Mouse (Mus musculus): ENCODE data around the gene Ndufa13. TPM values are rescaled to one million over a fixed set of nuclear protein-coding genes. Genes with fewer than 3 reads are reported as not detected.

The Ndufa13 gene
- polyA plus RNA-seq, 1 experiment: 135 TPM

DNA sequence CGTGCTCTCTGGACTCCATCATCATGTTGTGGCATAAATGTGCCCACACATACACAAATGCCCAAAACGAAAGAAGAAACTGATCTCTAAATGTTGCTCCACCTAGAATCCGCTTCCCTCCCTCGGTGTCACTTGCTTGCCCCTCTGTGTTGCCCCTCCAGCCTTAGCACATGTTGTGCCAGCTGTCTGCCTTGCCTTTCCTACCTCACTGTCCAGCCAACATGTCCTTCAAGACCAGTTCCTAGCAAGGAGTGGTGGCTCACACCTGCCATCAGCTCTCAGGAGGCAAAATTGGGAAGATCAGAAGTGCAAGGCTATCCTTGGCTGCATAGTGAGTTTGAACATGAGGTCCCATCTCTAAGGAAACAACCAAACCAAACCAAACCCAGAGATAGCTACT, 25.0 kb downstream of the Ndufa13 start:
- no peaks in the 10 kb centered on the region for H3K79me2 ChIP-seq (ENCODE audit: control insufficient read depth, insufficient read depth)
- no peak overlapping the region for H3ac ChIP-seq (ENCODE audit: control insufficient read depth, insufficient read length, low read depth)
- H3K27me3 ChIP-seq (ENCODE audit: control insufficient read depth, insufficient read depth, insufficient read length): no peaks in the 10 kb centered on the region
- H3K36me3 ChIP-seq (ENCODE audit: control insufficient read depth, insufficient read depth): no peaks in the 10 kb centered on the region
- no peak overlapping the region for H3K4me3 ChIP-seq (ENCODE audit: insufficient read depth, poor library complexity, severe bottlenecking)
- H3K79me3 ChIP-seq (ENCODE audit: low read depth): no peaks in the 10 kb centered on the region
- TF ChIP-seq CTCF (IDR thresholded peaks at IDR 0.05; ENCODE audit: control insufficient read depth, insufficient read depth, insufficient read length): no peak
- TF ChIP-seq USF1 (IDR thresholded peaks at IDR 0.05; ENCODE audit: low read depth): no peak
- no peak for TF ChIP-seq MYOD1 (IDR thresholded peaks at IDR 0.05; ENCODE audit: control insufficient read depth, insufficient read length, low read depth)
- no peak for TF ChIP-seq MYOG (IDR thresholded peaks at IDR 0.05; ENCODE audit: control insufficient read depth, extremely low read depth, insufficient read length)
- no peak for TF ChIP-seq MAX (IDR thresholded peaks at IDR 0.05)
- no peak for TF ChIP-seq FOSL1 (IDR thresholded peaks at IDR 0.05; ENCODE audit: insufficient read depth, low read length, poor library complexity, severe bottlenecking)
- TF ChIP-seq CEBPB (IDR thresholded peaks at IDR 0.05; ENCODE audit: low read depth): no peak

DNA sequence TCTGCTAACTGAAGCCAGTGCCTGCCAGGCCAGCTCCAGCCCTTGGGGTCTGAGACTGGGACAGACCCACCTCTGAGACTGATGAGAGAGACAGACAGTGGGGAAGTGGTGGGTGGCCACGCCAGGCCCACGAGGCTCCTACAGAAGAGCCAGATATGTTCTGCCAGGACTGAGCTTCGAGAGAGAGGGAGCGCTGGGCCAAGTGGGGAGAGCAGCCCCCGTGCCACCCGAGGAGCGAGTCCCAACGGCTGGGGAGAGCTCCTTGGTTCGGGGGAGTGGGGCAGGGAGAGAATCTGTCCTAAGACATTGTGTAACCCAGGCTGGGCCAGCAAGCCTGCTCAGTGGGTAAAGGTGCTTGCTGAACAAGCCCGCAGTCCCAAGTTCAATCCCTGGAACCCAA, 25.4 kb downstream of the Ndufa13 start:
- Histone ChIP-seq H3K79me2 (ENCODE audit: control insufficient read depth, insufficient read depth) (no peaks in the 10 kb centered on the region), H3K4me3 (ENCODE audit: insufficient read depth, poor library complexity, severe bottlenecking) (no peak overlapping the region), H3ac (ENCODE audit: control insufficient read depth, insufficient read length, low read depth) (no peak overlapping the region), H3K36me3 (ENCODE audit: control insufficient read depth, insufficient read depth) (no peaks in the 10 kb centered on the region), H3K79me3 (ENCODE audit: low read depth) (no peaks in the 10 kb centered on the region), H3K27me3 (ENCODE audit: control insufficient read depth, insufficient read depth, insufficient read length) (no peaks in the 10 kb centered on the region)
- TF ChIP-seq MYOG (IDR thresholded peaks at IDR 0.05; ENCODE audit: control insufficient read depth, extremely low read depth, insufficient read length) (no peak), MAX (IDR thresholded peaks at IDR 0.05) (no peak), FOSL1 (IDR thresholded peaks at IDR 0.05; ENCODE audit: insufficient read depth, low read length, poor library complexity, severe bottlenecking) (no peak), USF1 (IDR thresholded peaks at IDR 0.05; ENCODE audit: low read depth) (no peak), CEBPB (IDR thresholded peaks at IDR 0.05; ENCODE audit: low read depth) (no peak), CTCF (IDR thresholded peaks at IDR 0.05; ENCODE audit: control insufficient read depth, insufficient read depth, insufficient read length) (no peak), MYOD1 (IDR thresholded peaks at IDR 0.05; ENCODE audit: control insufficient read depth, insufficient read length, low read depth) (no peak)

- Histone ChIP-seq H3K36me3 (ENCODE audit: control insufficient read depth, insufficient read depth) (no peaks in the 10 kb centered on the region), H3K4me3 (ENCODE audit: insufficient read depth, poor library complexity, severe bottlenecking) (no peak overlapping the region), H3K79me2 (ENCODE audit: control insufficient read depth, insufficient read depth) (no peaks in the 10 kb centered on the region), H3K27me3 (ENCODE audit: control insufficient read depth, insufficient read depth, insufficient read length) (peaks cover under 1% of the 10 kb centered on the region), H3K79me3 (ENCODE audit: low read depth) (no peaks in the 10 kb centered on the region), H3ac (ENCODE audit: control insufficient read depth, insufficient read length, low read depth) (no peak overlapping the region)
- TF ChIP-seq MYOD1 (IDR thresholded peaks at IDR 0.05; ENCODE audit: control insufficient read depth, insufficient read length, low read depth) (no peak), FOSL1 (IDR thresholded peaks at IDR 0.05; ENCODE audit: insufficient read depth, low read length, poor library complexity, severe bottlenecking) (no peak), MAX (IDR thresholded peaks at IDR 0.05) (no peak), MYOG (IDR thresholded peaks at IDR 0.05; ENCODE audit: control insufficient read depth, extremely low read depth, insufficient read length) (no peak), CTCF (IDR thresholded peaks at IDR 0.05; ENCODE audit: control insufficient read depth, insufficient read depth, insufficient read length) (no peak), CEBPB (IDR thresholded peaks at IDR 0.05; ENCODE audit: low read depth) (no peak), USF1 (IDR thresholded peaks at IDR 0.05; ENCODE audit: low read depth) (no peak)
These were observed 26.3 kb downstream of the Ndufa13 start for GRCm38 (mm10) chr8:69876097-69876496.

DNA sequence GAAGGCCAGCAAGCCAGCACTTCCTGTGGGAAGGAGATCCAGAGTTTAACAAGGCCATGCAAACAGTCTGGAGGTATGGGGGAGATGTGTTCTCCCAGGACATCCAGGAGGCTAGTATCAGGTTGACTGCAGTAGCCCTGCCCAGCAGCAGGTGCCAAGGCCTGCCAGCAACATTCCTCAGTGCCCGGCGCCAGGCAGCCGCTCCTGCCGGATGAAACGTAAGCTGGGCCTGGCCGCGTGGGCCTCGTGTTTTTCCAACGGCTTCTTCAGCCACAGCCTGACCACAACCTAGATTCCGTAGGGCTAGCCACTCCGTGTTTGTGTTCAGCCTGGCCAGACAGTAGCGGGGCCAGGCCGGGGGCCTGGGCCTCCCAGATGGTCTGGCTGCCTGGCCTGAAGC, 27.7 kb downstream of the Ndufa13 start:
- Histone ChIP-seq H3K4me3 (ENCODE audit: insufficient read depth, poor library complexity, severe bottlenecking) (no peak overlapping the region), H3K79me3 (ENCODE audit: low read depth) (no peaks in the 10 kb centered on the region), H3ac (ENCODE audit: control insufficient read depth, insufficient read length, low read depth) (no peak overlapping the region), H3K79me2 (ENCODE audit: control insufficient read depth, insufficient read depth) (no peaks in the 10 kb centered on the region), H3K27me3 (ENCODE audit: control insufficient read depth, insufficient read depth, insufficient read length) (peaks cover 3% of the 10 kb centered on the region), H3K36me3 (ENCODE audit: control insufficient read depth, insufficient read depth) (no peaks in the 10 kb centered on the region)
- TF ChIP-seq CTCF (IDR thresholded peaks at IDR 0.05; ENCODE audit: control insufficient read depth, insufficient read depth, insufficient read length): no peak
- TF ChIP-seq MAX (IDR thresholded peaks at IDR 0.05): no peak
- no peak for TF ChIP-seq CEBPB (IDR thresholded peaks at IDR 0.05; ENCODE audit: low read depth)
- TF ChIP-seq MYOD1 (IDR thresholded peaks at IDR 0.05; ENCODE audit: control insufficient read depth, insufficient read length, low read depth): no peak
- TF ChIP-seq FOSL1 (IDR thresholded peaks at IDR 0.05; ENCODE audit: insufficient read depth, low read length, poor library complexity, severe bottlenecking): no peak
- no peak for TF ChIP-seq USF1 (IDR thresholded peaks at IDR 0.05; ENCODE audit: low read depth)
- TF ChIP-seq MYOG (IDR thresholded peaks at IDR 0.05; ENCODE audit: control insufficient read depth, extremely low read depth, insufficient read length): no peak

DNA sequence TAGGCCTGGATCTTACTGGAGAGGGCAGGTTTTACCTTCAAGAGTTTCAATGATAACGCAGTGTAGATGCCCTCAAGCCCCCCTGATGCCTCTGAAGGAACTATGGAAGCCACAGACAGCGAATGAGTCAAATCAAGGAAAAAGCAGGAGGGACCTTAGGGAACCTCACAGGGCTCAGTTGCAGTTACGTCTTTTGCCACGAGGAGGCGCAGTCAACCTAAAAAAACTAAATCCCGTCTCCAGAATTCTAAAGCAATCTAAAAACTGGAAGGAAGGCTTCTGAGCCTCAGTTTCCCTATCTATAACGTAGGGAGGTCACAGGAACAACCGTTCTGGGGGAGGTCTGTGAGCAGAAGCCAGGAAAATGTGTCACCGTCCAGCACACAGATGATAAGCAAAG, 28.2 kb downstream of the Ndufa13 start:
- H3K36me3 ChIP-seq (ENCODE audit: control insufficient read depth, insufficient read depth): no peaks in the 10 kb centered on the region
- TF ChIP-seq MYOG (IDR thresholded peaks at IDR 0.05; ENCODE audit: control insufficient read depth, extremely low read depth, insufficient read length): no peak
- no peak for TF ChIP-seq USF1 (IDR thresholded peaks at IDR 0.05; ENCODE audit: low read depth)
- TF ChIP-seq CTCF (IDR thresholded peaks at IDR 0.05; ENCODE audit: control insufficient read depth, insufficient read depth, insufficient read length): peak; percentile 40
- no peak for TF ChIP-seq MAX (IDR thresholded peaks at IDR 0.05)
- no peak for TF ChIP-seq MYOD1 (IDR thresholded peaks at IDR 0.05; ENCODE audit: control insufficient read depth, insufficient read length, low read depth)

DNA sequence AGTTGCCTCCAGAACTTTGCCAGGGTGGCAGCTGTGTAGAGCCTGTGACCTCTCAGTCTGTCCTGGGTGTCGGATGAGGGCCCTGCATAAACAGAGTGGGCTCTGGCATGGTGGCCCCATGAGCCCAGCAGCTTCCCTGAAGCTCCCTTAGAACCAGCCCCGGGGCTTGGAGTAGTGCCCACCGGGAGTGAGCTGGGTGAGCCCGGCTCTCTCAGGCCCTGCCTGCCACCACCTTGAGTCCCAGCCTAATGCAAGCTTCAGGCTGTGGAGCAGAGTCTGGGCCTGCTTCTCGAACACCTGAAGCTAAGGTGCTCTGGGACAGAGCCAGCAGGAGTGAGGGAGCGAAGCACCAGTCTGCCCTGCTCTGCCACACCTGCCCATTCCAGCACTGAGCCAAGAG, 31.5 kb downstream of the Ndufa13 start:
- H3K27me3 ChIP-seq (ENCODE audit: control insufficient read depth, insufficient read depth, insufficient read length): peaks cover 3% of the 10 kb centered on the region
- H3K79me3 ChIP-seq (ENCODE audit: low read depth): no peaks in the 10 kb centered on the region
- H3ac ChIP-seq (ENCODE audit: control insufficient read depth, insufficient read length, low read depth): no peak overlapping the region
- H3K36me3 ChIP-seq (ENCODE audit: control insufficient read depth, insufficient read depth): no peaks in the 10 kb centered on the region
- TF ChIP-seq FOSL1 (IDR thresholded peaks at IDR 0.05; ENCODE audit: insufficient read depth, low read length, poor library complexity, severe bottlenecking) (no peak), CTCF (IDR thresholded peaks at IDR 0.05; ENCODE audit: control insufficient read depth, insufficient read depth, insufficient read length) (no peak), MYOD1 (IDR thresholded peaks at IDR 0.05; ENCODE audit: control insufficient read depth, insufficient read length, low read depth) (no peak), USF1 (IDR thresholded peaks at IDR 0.05; ENCODE audit: low read depth) (no peak), MYOG (IDR thresholded peaks at IDR 0.05; ENCODE audit: control insufficient read depth, extremely low read depth, insufficient read length) (no peak), CEBPB (IDR thresholded peaks at IDR 0.05; ENCODE audit: low read depth) (no peak), MAX (IDR thresholded peaks at IDR 0.05) (no peak)
- no peak overlapping the region for H3K4me3 ChIP-seq (ENCODE audit: insufficient read depth, poor library complexity, severe bottlenecking)
- no peaks in the 10 kb centered on the region for H3K79me2 ChIP-seq (ENCODE audit: control insufficient read depth, insufficient read depth)

More for the DNA sequence above, 28.2 kb downstream of the Ndufa13 start:
- no peak overlapping the region for H3K4me3 ChIP-seq (ENCODE audit: insufficient read depth, poor library complexity, severe bottlenecking)
- H3ac ChIP-seq (ENCODE audit: control insufficient read depth, insufficient read length, low read depth): no peak overlapping the region
- no peaks in the 10 kb centered on the region for H3K79me2 ChIP-seq (ENCODE audit: control insufficient read depth, insufficient read depth)
- H3K79me3 ChIP-seq (ENCODE audit: low read depth): no peaks in the 10 kb centered on the region
- peaks cover 3% of the 10 kb centered on the region for H3K27me3 ChIP-seq (ENCODE audit: control insufficient read depth, insufficient read depth, insufficient read length)

All from C2C12 (cell line).